Mouse (Mus musculus) megakaryocyte-erythroid progenitor cell, adult 5-6 weeks (primary cell): Measurements from ENCODE around the gene Csrnp1. TPM values are rescaled to one million over a fixed set of nuclear protein-coding genes. Genes with fewer than 3 reads are reported as not detected.

Experiments
- total RNA-seq, 2 experiments: library from RNA; stranded (forward) in 1 of 2; stranded (reverse) in 1 of 2; fragments of 200-1000, 215-1000 nt in 1 of 2; fragments of >200 nt in 1 of 2; fragmentation: Nextera tagmentation in 1 of 2; gene quantifications; 2 replicates each; pipeline ENCODE4 v1.2.3; 2014 to 2017

The Csrnp1 gene
- total RNA-seq, 2 experiments from 2014 or later: 3.1 to 15.6 TPM

Other genes starting within 250 kb of the Csrnp1 start
- not detected in 2 replicates for gene Scn11a, start 159.2 kb downstream of the Csrnp1 start, total RNA-seq (2014; fragmentation: Nextera tagmentation)
- gene Scn11a, start 159.2 kb downstream of the Csrnp1 start, total RNA-seq (2017): not detected in 2 replicates
- gene Wdr48, start 89.8 kb downstream of the Csrnp1 start, total RNA-seq (2014; fragmentation: Nextera tagmentation): 49.3 and 67.8 TPM in 2 replicates
- gene Wdr48, start 89.8 kb downstream of the Csrnp1 start, total RNA-seq (2017): 27.2 and 36.4 TPM in 2 replicates
- gene Gorasp1, start 47.1 kb downstream of the Csrnp1 start, total RNA-seq (2014; fragmentation: Nextera tagmentation): 8.9 and 11.4 TPM in 2 replicates
- gene Gorasp1, start 47.1 kb downstream of the Csrnp1 start, total RNA-seq (2017): 4.8 and 7.8 TPM in 2 replicates
- not detected in 2 replicates for gene Ttc21a, start 47.1 kb downstream of the Csrnp1 start, total RNA-seq (2014; fragmentation: Nextera tagmentation)
- not detected in 2 replicates for gene Ttc21a, start 47.1 kb downstream of the Csrnp1 start, total RNA-seq (2017)
- gene Xirp1, start 38.9 kb upstream of the Csrnp1 start, total RNA-seq (2014; fragmentation: Nextera tagmentation): not detected in 2 replicates
- gene Xirp1, start 38.9 kb upstream of the Csrnp1 start, total RNA-seq (2017): not detected in 2 replicates
- 0.17 TPM in 1 of 2 replicates, not detected in the other for gene Cx3cr1, start 85.2 kb upstream of the Csrnp1 start, total RNA-seq (2014; fragmentation: Nextera tagmentation)
- gene Cx3cr1, start 85.2 kb upstream of the Csrnp1 start, total RNA-seq (2017): 1.4 and 2.1 TPM in 2 replicates
- not detected in 2 replicates for gene Ccr8, start 107.5 kb upstream of the Csrnp1 start, total RNA-seq (2014; fragmentation: Nextera tagmentation)
- gene Ccr8, start 107.5 kb upstream of the Csrnp1 start, total RNA-seq (2017): not detected in 2 replicates
- 80.7 and 95.7 TPM in 2 replicates for gene Slc25a38, start 125.7 kb upstream of the Csrnp1 start, total RNA-seq (2014; fragmentation: Nextera tagmentation)
- 57.5 and 88.7 TPM in 2 replicates for gene Slc25a38, start 125.7 kb upstream of the Csrnp1 start, total RNA-seq (2017)
- 3,355 and 3,656 TPM in 2 replicates for gene Rpsa, start 143.0 kb upstream of the Csrnp1 start, total RNA-seq (2014; fragmentation: Nextera tagmentation)
- gene Rpsa, start 143.0 kb upstream of the Csrnp1 start, total RNA-seq (2017): 5,426 and 6,681 TPM in 2 replicates
- gene Mobp, start 165.0 kb upstream of the Csrnp1 start, total RNA-seq (2014; fragmentation: Nextera tagmentation): not detected in 2 replicates
- gene Mobp, start 165.0 kb upstream of the Csrnp1 start, total RNA-seq (2017): not detected in 2 replicates